Mouse (Mus musculus): Measurements from ENCODE around the gene Fbf1. TPM values are rescaled to one million over a fixed set of nuclear protein-coding genes. Genes with fewer than 3 reads are reported as not detected.
"Not testable (repeated sequence)": the region's sequence is repeated elsewhere in the genome, so short reads cannot be mapped to it uniquely, and the experiment has no call there.

Gene Fbf1
- polyA plus RNA-seq, 1 experiment from 2014 or later, result 87.4 TPM

GRCm38 (mm10) chr11:116099462-116099861 is 68.5 kb downstream of the Fbf1 start:
- no peak overlapping the region for H3K27ac ChIP-seq (ENCODE audit: low read length)
- H3K4me3 ChIP-seq (replicated peaks; ENCODE audit: low read length), result no peak overlapping the region
- H3K4me1 ChIP-seq (replicated peaks; ENCODE audit: control insufficient read depth, insufficient read depth, low read length), result peaks cover 20% of the 10 kb centered on the region
- H3K4me2 ChIP-seq (ENCODE audit: low read length), result no peak overlapping the region
- no peak for ATAC-seq
- no peaks in the 10 kb centered on the region for H3K27me3 ChIP-seq (replicated peaks; ENCODE audit: control insufficient read depth, insufficient read depth, low read length)
- H3K9me3 ChIP-seq (ENCODE audit: control insufficient read depth, low read length), result 0 out of 2 replicates have a peak, but pooled peaks cover 4% of the 10 kb centered on the region
- no peaks in the 10 kb centered on the region for H3K36me3 ChIP-seq (ENCODE audit: control insufficient read depth, insufficient read depth)
- no peak overlapping the region for H3K9ac ChIP-seq (replicated peaks; ENCODE audit: low read depth, low read length)
- WGBS, result 93% methylated on average over 6 of the region's 6 CpGs

GRCm38 (mm10) chr11:116098711-116099460 is 69.1 kb downstream of the Fbf1 start:
- no peak overlapping the region for H3K9ac ChIP-seq (replicated peaks; ENCODE audit: low read depth, low read length)
- no peak overlapping the region for H3K4me2 ChIP-seq (ENCODE audit: low read length)
- no peaks in the 10 kb centered on the region for H3K27me3 ChIP-seq (replicated peaks; ENCODE audit: control insufficient read depth, insufficient read depth, low read length)
- H3K9me3 ChIP-seq (ENCODE audit: control insufficient read depth, low read length), result 0 out of 2 replicates have a peak, but pooled peaks cover 4% of the 10 kb centered on the region
- H3K4me3 ChIP-seq (replicated peaks; ENCODE audit: low read length), result no peak overlapping the region
- no peaks in the 10 kb centered on the region for H3K36me3 ChIP-seq (ENCODE audit: control insufficient read depth, insufficient read depth)
- no peak for ATAC-seq
- WGBS, result 83% methylated on average over 14 of the region's 14 CpGs
- H3K4me1 ChIP-seq (replicated peaks; ENCODE audit: control insufficient read depth, insufficient read depth, low read length), result peaks cover 14% of the 10 kb centered on the region
- no peak overlapping the region for H3K27ac ChIP-seq (ENCODE audit: low read length)

- 93% methylated on average over 5 of the region's 5 CpGs for WGBS
- Histone ChIP-seq H3K4me2 (ENCODE audit: low read length) (no peak overlapping the region), H3K9me3 (ENCODE audit: control insufficient read depth, low read length) (0 out of 2 replicates have a peak, but pooled peaks cover 4% of the 10 kb centered on the region), H3K27me3 (replicated peaks; ENCODE audit: control insufficient read depth, insufficient read depth, low read length) (no peaks in the 10 kb centered on the region), H3K4me3 (replicated peaks; ENCODE audit: low read length) (no peak overlapping the region), H3K4me1 (replicated peaks; ENCODE audit: control insufficient read depth, insufficient read depth, low read length) (no peaks in the 10 kb centered on the region), H3K9ac (replicated peaks; ENCODE audit: low read depth, low read length) (no peak overlapping the region), H3K36me3 (ENCODE audit: control insufficient read depth, insufficient read depth) (no peaks in the 10 kb centered on the region), H3K27ac (ENCODE audit: low read length) (no peak overlapping the region)
- ATAC-seq, result no peak
Measured at GRCm38 (mm10) chr11:116096213-116097108, 71.5 kb downstream of the Fbf1 start.

GRCm38 (mm10) chr11:116095573-116095972 is 72.4 kb downstream of the Fbf1 start:
- 0 out of 2 replicates have a peak, but pooled peaks cover 4% of the 10 kb centered on the region for H3K9me3 ChIP-seq (ENCODE audit: control insufficient read depth, low read length)
- no peak for ATAC-seq
- no peak overlapping the region for H3K4me3 ChIP-seq (replicated peaks; ENCODE audit: low read length)
- H3K27me3 ChIP-seq (replicated peaks; ENCODE audit: control insufficient read depth, insufficient read depth, low read length), result no peaks in the 10 kb centered on the region
- no peak overlapping the region for H3K4me2 ChIP-seq (ENCODE audit: low read length)
- H3K9ac ChIP-seq (replicated peaks; ENCODE audit: low read depth, low read length), result no peak overlapping the region
- H3K36me3 ChIP-seq (ENCODE audit: control insufficient read depth, insufficient read depth), result no peaks in the 10 kb centered on the region
- H3K4me1 ChIP-seq (replicated peaks; ENCODE audit: control insufficient read depth, insufficient read depth, low read length), result no peaks in the 10 kb centered on the region
- no peak overlapping the region for H3K27ac ChIP-seq (ENCODE audit: low read length)
- 92% methylated on average over 3 of the region's 3 CpGs for WGBS

GRCm38 (mm10) chr11:116093771-116094565 is 74.0 kb downstream of the Fbf1 start:
- ATAC-seq, result no peak
- H3K27ac ChIP-seq (ENCODE audit: low read length), result no peak overlapping the region
- H3K9ac ChIP-seq (replicated peaks; ENCODE audit: low read depth, low read length), result no peak overlapping the region
- H3K4me1 ChIP-seq (replicated peaks; ENCODE audit: control insufficient read depth, insufficient read depth, low read length), result no peaks in the 10 kb centered on the region
- 0 out of 2 replicates have a peak, but pooled peaks cover 4% of the 10 kb centered on the region for H3K9me3 ChIP-seq (ENCODE audit: control insufficient read depth, low read length)
- WGBS, result 70% methylated on average over 16 of the region's 16 CpGs
- H3K36me3 ChIP-seq (ENCODE audit: control insufficient read depth, insufficient read depth), result no peaks in the 10 kb centered on the region
- H3K4me3 ChIP-seq (replicated peaks; ENCODE audit: low read length), result no peak overlapping the region
- no peaks in the 10 kb centered on the region for H3K27me3 ChIP-seq (replicated peaks; ENCODE audit: control insufficient read depth, insufficient read depth, low read length)
- H3K4me2 ChIP-seq (ENCODE audit: low read length), result no peak overlapping the region

GRCm38 (mm10) chr11:116092959-116093358 is 75.0 kb downstream of the Fbf1 start:
- H3K9ac ChIP-seq (replicated peaks; ENCODE audit: low read depth, low read length); H3K4me2 ChIP-seq (ENCODE audit: low read length); H3K27me3 ChIP-seq (replicated peaks; ENCODE audit: control insufficient read depth, insufficient read depth, low read length); H3K4me1 ChIP-seq (replicated peaks; ENCODE audit: control insufficient read depth, insufficient read depth, low read length); H3K4me3 ChIP-seq (replicated peaks; ENCODE audit: low read length); H3K9me3 ChIP-seq (ENCODE audit: control insufficient read depth, low read length); ATAC-seq; H3K36me3 ChIP-seq (ENCODE audit: control insufficient read depth, insufficient read depth); H3K27ac ChIP-seq (ENCODE audit: low read length): not testable (repeated sequence)
- 87% methylated on average over 6 of the region's 6 CpGs for WGBS

Other genes starting within 250 kb of the Fbf1 start
- gene Sap30bp, start 234.9 kb downstream of the Fbf1 start, polyA plus RNA-seq (2015; fragmentation: Nextera tagmentation; extraction: Ambion mirVana), result 56.2 and 60.7 TPM in 2 replicates
- gene Recql5, start 234.7 kb downstream of the Fbf1 start, polyA plus RNA-seq (2015; fragmentation: Nextera tagmentation; extraction: Ambion mirVana), result 25.6 and 26.0 TPM in 2 replicates
- 0.67 and 0.80 TPM in 2 replicates for gene Itgb4, start 193.5 kb downstream of the Fbf1 start, polyA plus RNA-seq (2015; fragmentation: Nextera tagmentation; extraction: Ambion mirVana)
- gene Galk1, start 155.4 kb downstream of the Fbf1 start, polyA plus RNA-seq (2015; fragmentation: Nextera tagmentation; extraction: Ambion mirVana), result 61.3 and 64.2 TPM in 2 replicates
- 2,318 and 2,532 TPM in 2 replicates for gene H3f3b, start 140.2 kb downstream of the Fbf1 start, polyA plus RNA-seq (2015; fragmentation: Nextera tagmentation; extraction: Ambion mirVana)
- gene Unk, start 137.8 kb downstream of the Fbf1 start, polyA plus RNA-seq (2015; fragmentation: Nextera tagmentation; extraction: Ambion mirVana), result 37.6 and 42.1 TPM in 2 replicates
- gene Unc13d, start 90.2 kb downstream of the Fbf1 start, polyA plus RNA-seq (2015; fragmentation: Nextera tagmentation; extraction: Ambion mirVana), result 0.60 and 0.62 TPM in 2 replicates
- gene Wbp2, start 81.2 kb downstream of the Fbf1 start, polyA plus RNA-seq (2015; fragmentation: Nextera tagmentation; extraction: Ambion mirVana), result 162 and 163 TPM in 2 replicates
- 6.6 and 8.7 TPM in 2 replicates for gene Trim47, start 41.0 kb downstream of the Fbf1 start, polyA plus RNA-seq (2015; fragmentation: Nextera tagmentation; extraction: Ambion mirVana)
- gene Trim65, start 37.0 kb downstream of the Fbf1 start, polyA plus RNA-seq (2015; fragmentation: Nextera tagmentation; extraction: Ambion mirVana), result 2.0 TPM in 2 replicates
- gene Mrpl38, start 29.3 kb downstream of the Fbf1 start, polyA plus RNA-seq (2015; fragmentation: Nextera tagmentation; extraction: Ambion mirVana), result 65.3 and 75.2 TPM in 2 replicates
- gene Ten1, start 30.7 kb upstream of the Fbf1 start, polyA plus RNA-seq (2015; fragmentation: Nextera tagmentation; extraction: Ambion mirVana), result 69.9 and 92.8 TPM in 2 replicates
- 62.8 and 63.3 TPM in 2 replicates for gene Acox1, start 30.9 kb upstream of the Fbf1 start, polyA plus RNA-seq (2015; fragmentation: Nextera tagmentation; extraction: Ambion mirVana)
- gene Evpl, start 69.9 kb upstream of the Fbf1 start, polyA plus RNA-seq (2015; fragmentation: Nextera tagmentation; extraction: Ambion mirVana), result 0.32 and 0.39 TPM in 2 replicates
- gene Srp68, start 106.1 kb upstream of the Fbf1 start, polyA plus RNA-seq (2015; fragmentation: Nextera tagmentation; extraction: Ambion mirVana), result 64.1 and 72.0 TPM in 2 replicates
- gene Galr2, start 112.8 kb upstream of the Fbf1 start, polyA plus RNA-seq (2015; fragmentation: Nextera tagmentation; extraction: Ambion mirVana), result 0.10 and 0.14 TPM in 2 replicates
- 114 and 116 TPM in 2 replicates for gene Exoc7, start 139.1 kb upstream of the Fbf1 start, polyA plus RNA-seq (2015; fragmentation: Nextera tagmentation; extraction: Ambion mirVana)
- gene Foxj1, start 167.2 kb upstream of the Fbf1 start, polyA plus RNA-seq (2015; fragmentation: Nextera tagmentation; extraction: Ambion mirVana), result 6.6 and 7.0 TPM in 2 replicates
- gene Rnf157, start 244.9 kb upstream of the Fbf1 start, polyA plus RNA-seq (2015; fragmentation: Nextera tagmentation; extraction: Ambion mirVana), result 37.4 and 40.7 TPM in 2 replicates